Mouse (Mus musculus): ENCODE data around the gene Evi5.

The Evi5 gene

DNA sequence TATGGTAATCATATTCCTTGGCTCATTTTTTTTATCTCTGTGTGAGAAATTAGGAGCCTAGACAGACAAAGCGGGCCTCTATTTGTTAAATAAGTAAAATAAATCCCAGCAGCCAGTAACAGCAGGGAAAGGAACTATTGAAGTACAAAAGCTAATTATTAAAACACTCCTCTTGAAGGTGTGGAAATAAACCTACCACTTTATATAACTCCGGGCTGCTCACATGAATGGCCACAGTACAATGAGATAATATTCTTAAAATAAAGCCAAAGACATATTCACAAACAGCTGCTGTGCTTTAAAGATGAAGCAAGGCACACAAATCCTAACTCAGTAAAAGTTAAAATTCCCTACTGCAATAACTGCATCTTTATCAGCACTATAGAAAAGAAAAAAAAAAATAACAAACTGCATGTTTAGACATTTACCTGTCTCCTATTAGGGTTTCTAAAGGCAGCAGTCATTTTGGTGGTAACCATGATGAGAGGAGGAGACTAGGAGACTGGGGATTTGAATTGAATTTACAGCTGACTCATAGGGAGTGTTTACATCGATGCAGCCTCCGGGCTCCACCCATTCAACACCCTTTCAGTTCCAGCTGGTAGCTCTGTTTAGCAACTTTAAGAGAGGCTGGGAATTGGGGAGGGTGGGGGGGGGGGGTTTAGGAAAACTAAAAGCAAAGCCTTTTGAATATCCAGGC lies at the start of gene Evi5:
Gene Evi5, minus strand, starts transcription at position 547 of the 700 bp plus-strand sequence.
- no peak for DNase-seq (ENCODE audit: low spot score in 2 of 2)

- no peak for DNase-seq (ENCODE audit: low spot score in 2 of 2)
Observed at GRCm38 (mm10) chr5:107924564-107924963, 49.7 kb upstream of the Evi5 start.

- DNase-seq (ENCODE audit: low spot score in 2 of 2) = no peak
Observed at GRCm38 (mm10) chr5:107922836-107923235, 47.9 kb upstream of the Evi5 start.

DNA sequence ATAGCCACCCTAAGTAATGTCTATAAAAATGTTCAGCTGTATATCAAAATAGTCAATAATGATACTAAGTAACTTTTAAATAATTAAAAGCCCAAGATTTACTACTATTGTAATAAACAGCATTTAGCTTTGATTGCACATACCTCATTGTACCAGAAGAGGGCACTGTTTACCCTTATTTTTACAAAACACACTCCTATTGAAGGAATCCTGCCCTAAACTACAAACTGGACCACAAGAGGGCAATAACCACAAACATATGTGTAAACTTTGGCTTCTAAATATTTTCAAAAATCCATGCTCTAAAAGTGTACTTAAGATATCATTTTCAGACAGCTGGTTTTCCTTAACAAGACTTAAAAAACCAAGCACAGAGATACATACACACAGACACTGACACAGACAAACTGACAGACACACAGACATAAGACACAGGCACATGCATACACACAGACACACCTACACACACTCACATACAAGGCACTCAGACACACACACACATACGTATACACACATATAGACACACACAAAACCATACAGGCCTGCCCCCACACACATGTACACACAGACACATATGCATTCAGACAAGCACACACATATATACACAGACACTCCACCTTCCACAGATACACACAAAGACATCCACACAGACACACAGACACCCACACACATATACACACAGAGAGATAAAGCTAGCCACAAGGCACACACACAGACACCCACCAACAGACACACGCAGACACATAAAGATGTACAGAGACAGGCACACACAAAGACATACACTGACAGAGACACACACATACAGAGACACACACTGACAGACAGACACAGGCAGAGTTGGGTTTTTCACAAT lies 46.7 kb upstream of the Evi5 start:
- peak in 1 of 2 experiments; percentile 33 for DNase-seq (ENCODE audit: low spot score in 2 of 2)

- no peak for DNase-seq (ENCODE audit: low spot score in 2 of 2)
Observed at GRCm38 (mm10) chr5:107915280-107915679, 40.4 kb upstream of the Evi5 start.

DNA sequence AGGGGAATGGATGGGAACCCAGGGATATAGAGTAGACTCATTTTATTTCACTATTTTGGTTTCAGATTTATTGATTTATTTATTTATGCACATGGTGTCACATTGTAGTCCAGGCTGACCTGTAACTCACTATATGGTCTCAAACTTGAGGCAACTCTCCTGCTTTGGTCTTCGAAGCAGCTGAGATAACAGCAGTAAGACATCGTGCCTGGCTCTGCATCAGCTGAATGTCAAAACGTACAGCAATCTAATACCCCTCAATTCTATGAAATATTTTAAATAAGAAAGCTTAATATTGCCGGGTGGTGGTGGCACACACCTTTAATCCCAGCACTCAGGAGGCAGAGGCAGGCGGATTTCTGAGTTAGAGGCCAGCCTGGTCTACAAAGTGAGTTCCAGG lies 36.1 kb upstream of the Evi5 start:
- DNase-seq (ENCODE audit: low spot score in 2 of 2) = no peak

GRCm38 (mm10) chr5:107910084-107910616 lies 35.2 kb upstream of the Evi5 start:
- DNase-seq (ENCODE audit: low spot score in 2 of 2) = no peak

DNA sequence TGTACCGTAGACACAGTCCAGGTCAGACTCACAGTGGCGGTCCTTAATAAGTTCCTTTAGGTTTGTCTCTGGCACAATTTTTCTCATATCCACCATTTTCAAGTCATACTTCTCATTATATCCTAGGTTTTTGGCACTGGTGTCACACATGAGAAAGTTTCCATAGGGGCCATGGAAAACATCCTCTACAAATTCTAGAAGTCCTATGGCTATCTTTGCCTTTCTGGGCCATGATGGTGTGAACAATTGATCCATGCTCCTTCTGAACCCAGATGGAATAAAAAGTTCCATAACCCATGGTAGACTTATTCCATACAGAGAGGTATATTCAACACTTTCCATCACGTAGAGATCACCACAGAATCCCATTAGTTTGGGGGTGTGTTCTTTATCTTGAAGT lies 34.8 kb upstream of the Evi5 start:
- DNase-seq (ENCODE audit: low spot score in 2 of 2) = no peak

- no peak for DNase-seq (ENCODE audit: low spot score in 2 of 2)
Observed at GRCm38 (mm10) chr5:107908514-107909110, 33.7 kb upstream of the Evi5 start.

- no peak for DNase-seq (ENCODE audit: low spot score in 2 of 2)
Observed at GRCm38 (mm10) chr5:107904325-107904724, 29.4 kb upstream of the Evi5 start.

DNA sequence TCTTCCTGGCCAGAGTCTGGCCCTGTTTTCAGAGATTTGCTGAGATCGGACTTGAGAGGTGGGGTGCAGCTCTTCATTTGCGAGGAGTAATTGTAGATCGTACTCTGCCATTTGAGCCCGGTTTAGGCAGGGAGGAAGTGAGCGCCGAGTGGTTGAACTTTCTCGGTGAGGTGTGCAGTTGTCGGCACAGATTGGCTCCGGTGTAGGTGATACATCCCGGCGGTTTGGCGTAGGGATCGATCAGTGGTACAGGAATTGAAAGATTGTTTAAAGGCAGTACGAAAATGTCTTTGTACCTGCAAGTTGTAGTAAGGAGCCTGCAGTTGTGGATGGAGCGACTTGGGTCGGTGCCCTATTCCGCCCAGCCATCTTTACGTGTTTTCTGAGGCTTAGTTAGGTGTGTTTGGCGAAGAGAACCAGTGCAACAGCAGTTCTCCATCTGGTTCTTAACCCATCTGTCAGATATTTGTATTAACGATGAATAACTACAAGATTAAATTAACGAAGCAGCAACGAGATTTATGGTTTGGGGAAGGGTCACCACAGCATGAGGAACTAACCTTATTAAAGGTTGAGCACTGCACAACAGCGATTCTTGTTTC lies 26.2 kb upstream of the Evi5 start:
- DNase-seq (ENCODE audit: low spot score in 2 of 2) = peak in 1 of 2 experiments; percentile 36

- DNase-seq (ENCODE audit: low spot score in 2 of 2) = peak; percentile 93 to 97
Observed at GRCm38 (mm10) chr5:107900206-107901013, 25.5 kb upstream of the Evi5 start, which contains the start of gene Rpl5. Gene Rpl5 (plus strand): TSS chr5:107900502.

- DNase-seq (ENCODE audit: low spot score in 2 of 2) = no peak
Observed at GRCm38 (mm10) chr5:107896265-107896664, 21.4 kb upstream of the Evi5 start.

- no peak for DNase-seq (ENCODE audit: low spot score in 2 of 2)
Observed at GRCm38 (mm10) chr5:107894676-107895075, 19.8 kb upstream of the Evi5 start.

- peak in 1 of 2 experiments; percentile 20 for DNase-seq (ENCODE audit: low spot score in 2 of 2)
Observed at GRCm38 (mm10) chr5:107891515-107891914, 16.6 kb upstream of the Evi5 start.

DNA sequence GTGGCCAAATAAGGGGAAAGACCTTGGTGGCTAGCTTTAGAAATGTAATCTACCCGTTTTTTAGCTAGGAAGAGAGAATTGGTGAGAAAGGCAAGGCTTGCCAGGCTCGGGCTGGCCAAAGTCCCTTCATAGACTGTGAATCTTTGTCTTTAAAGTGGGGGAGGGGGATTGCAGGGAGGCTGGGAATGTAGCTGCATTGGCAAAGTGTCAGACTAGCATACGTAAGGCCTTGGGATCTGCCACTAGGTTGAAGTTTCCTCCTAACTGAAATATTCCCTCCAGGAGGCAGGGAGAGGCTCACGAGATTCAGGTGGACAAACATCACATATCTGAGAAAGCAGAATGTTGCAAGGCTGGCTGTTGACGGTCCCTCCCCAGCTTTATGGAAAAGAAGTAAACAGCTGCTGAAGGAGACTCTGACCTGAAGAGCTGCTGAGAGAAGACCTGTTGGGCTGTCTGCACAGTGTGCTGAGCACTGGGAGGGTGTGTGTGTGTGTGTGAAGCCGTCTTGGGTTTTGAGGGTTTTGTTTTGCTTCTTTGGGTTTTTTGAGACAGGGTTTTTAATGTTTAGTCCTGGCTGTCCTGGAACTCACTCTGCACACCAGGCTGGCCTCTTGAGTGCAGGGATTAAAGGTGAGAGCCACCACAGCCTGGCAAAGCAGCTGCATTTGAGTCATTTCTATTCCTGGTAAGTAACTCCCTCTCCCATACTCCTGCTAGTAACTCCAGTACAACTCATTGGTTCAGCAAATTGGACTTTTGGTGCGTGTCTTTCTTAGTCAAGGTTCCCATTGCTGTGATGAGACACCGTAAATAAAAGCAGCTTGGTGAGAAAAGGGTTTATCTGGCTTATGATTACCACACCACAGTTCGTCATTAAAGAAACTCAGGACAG lies 15.3 kb upstream of the Evi5 start:
- no peak for DNase-seq (ENCODE audit: low spot score in 2 of 2)

DNA sequence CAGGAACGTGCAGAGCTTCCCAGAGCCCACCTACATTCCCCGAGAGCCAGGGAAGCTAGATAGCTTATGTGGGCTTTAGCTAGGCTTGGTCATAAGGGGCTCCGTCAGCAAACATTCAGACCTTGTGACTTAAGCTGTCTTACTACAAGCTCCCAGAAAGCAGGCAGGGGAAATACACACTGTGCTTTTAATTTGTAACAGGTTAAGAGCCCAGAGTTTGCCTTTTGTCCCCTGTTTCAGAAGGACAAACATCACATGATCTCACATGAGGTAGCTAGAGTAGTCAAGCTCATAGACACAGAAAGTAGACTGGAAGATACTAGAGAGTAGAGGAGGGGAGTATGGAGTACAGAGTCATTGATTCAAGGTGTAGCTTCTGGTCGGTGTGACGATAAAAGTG lies 5.8 kb upstream of the Evi5 start:
- DNase-seq (ENCODE audit: low spot score in 2 of 2) = no peak

DNA sequence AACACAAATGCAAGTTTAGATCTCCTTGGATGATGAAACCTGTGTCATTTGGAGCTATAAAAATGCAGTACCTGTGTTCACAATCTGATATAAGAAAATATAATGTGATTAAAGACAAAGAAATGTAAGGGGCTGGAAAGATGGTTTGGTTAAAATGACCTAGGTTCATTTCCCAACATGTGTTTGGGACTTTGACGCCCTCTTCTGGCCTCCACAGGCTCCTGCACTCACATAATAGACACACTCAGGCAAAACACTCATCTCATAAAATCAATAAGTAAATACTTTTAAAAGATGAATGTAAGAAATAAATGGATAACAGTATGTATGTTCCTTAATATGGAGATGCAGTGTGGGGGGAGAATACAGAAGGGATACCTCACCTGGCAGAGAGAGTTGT lies 2.1 kb upstream of the Evi5 start:
- no peak for DNase-seq (ENCODE audit: low spot score in 2 of 2)

DNA sequence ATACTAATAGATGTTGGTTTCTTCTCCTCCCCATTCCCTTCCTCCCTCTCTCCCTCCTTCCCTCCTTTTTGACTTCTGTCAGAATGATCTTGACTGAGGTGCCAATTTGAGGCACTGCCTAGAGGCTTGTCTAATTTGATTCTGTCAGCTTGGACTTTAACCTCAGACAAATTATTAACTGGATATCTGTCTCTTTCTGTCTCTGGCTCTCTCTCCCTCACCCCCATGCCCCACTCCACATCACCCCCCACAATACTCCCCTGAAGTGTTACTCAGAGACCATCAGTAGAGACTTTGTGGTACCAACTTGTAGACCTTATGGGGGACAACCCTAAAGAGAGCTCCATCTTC lies 329 bp upstream of the Evi5 start:
- no peak for DNase-seq (ENCODE audit: low spot score in 2 of 2)

- no peak for DNase-seq (ENCODE audit: low spot score in 2 of 2)
Observed at GRCm38 (mm10) chr5:107873886-107874302, 1.0 kb downstream of the Evi5 start.
